Mouse (Mus musculus): ENCODE measurements around the gene Chst15. TPM values are rescaled to one million over a fixed set of nuclear protein-coding genes. Genes with fewer than 3 reads are reported as not detected.
A peak's percentile ranks its signal among the peaks of the same experiment; 100 is the strongest.

Chst15 gene
- polyA plus RNA-seq, 1 experiment from 2014 or later, result 13.1 TPM

DNA sequence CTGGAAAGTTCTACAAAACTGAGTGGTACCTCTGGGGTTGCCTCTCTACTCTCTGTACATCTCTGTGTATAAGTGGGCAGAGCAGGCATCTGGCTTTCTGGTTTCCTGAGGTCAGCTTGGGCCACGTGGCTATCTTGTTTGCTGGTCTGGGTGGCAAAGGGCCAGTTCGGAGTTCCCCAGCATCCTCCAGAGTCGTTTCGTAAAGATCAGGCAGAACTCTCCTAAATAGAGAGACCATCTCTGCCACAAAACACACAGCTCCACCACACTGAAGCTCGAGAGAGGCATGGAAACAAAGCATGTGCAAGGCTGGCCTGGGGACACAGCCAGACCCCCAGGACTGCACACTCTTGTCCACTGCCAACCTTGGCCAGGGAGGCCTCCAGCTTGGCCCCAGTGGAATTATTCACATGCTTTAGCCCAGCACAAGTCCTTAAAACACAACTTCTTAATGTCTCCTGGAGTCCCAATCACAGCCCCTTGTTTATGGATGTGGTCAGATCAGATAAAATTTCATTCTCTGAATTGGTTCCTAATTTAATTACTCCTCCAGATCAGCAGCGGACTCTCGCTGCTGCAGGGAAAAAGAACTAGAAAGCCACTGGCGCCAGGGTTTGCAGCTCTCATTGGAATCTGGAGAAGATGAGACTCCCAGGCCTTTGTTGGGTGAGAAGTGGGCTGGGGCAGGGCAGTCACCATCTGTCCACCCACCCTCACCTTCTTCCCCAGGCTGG, 14.4 kb downstream of the Chst15 start:
- H3K9me3 ChIP-seq (ENCODE audit: control insufficient read depth, low read length), result no peaks in the 10 kb centered on the region
- no peak overlapping the region for H3K9ac ChIP-seq (ENCODE audit: low read length)
- H3K27ac ChIP-seq (ENCODE audit: low read depth, low read length), result no peak overlapping the region
- H3K36me3 ChIP-seq (ENCODE audit: control insufficient read depth, insufficient read depth, low read length), result no peaks in the 10 kb centered on the region
- no peak overlapping the region for H3K4me2 ChIP-seq (ENCODE audit: low read depth, low read length, severe bottlenecking)
- DNase-seq (ENCODE audit: low spot score) (no peak), ATAC-seq (replicated peaks; ENCODE audit: low FRiP score) (no peak)
- no peak overlapping the region for H3K4me3 ChIP-seq (ENCODE audit: low read depth, low read length)
- H3K4me1 ChIP-seq (replicated peaks; ENCODE audit: control insufficient read depth, insufficient read depth, low read length), result no peaks in the 10 kb centered on the region
- no peaks in the 10 kb centered on the region for H3K27me3 ChIP-seq (ENCODE audit: control insufficient read depth, insufficient read depth, low read length)
- WGBS, result 84% methylated on average over 8 of the region's 8 CpGs

DNA sequence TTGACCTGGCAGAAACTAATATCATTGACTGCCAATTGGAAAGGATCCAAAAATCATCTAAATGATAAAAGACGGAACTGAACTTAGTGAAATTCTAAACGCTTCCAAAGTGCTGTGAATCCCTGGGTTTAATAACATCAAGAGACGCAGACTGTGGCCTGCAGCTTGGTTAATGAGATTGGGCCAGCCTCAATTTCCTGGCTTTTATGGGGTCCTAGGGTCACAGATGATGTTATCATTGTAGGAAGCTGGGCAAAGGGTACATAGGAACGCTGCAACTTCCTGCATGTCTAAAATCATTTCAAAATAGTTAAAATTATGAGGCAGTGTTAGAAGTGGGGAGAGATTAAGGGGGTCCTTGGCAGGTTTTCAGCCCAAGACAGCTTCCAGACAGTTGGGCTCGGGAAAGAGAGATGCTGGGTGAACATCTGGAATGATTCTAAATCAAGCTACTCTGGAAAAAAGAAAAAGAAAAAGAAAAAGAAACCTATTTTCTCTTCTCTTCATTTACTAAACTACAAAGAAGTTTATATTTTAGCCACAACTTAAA, 17.3 kb downstream of the Chst15 start:
- no peak overlapping the region for H3K4me2 ChIP-seq (ENCODE audit: low read depth, low read length, severe bottlenecking)
- H3K27ac ChIP-seq (ENCODE audit: low read depth, low read length), result no peak overlapping the region
- no peak overlapping the region for H3K4me3 ChIP-seq (ENCODE audit: low read depth, low read length)
- no peak overlapping the region for H3K9ac ChIP-seq (ENCODE audit: low read length)
- 80% methylated on average over 5 of the region's 5 CpGs for WGBS
- no peaks in the 10 kb centered on the region for H3K36me3 ChIP-seq (ENCODE audit: control insufficient read depth, insufficient read depth, low read length)
- ATAC-seq (replicated peaks; ENCODE audit: low FRiP score) (no peak), DNase-seq (ENCODE audit: low spot score) (no peak)
- H3K27me3 ChIP-seq (ENCODE audit: control insufficient read depth, insufficient read depth, low read length), result no peaks in the 10 kb centered on the region
- no peaks in the 10 kb centered on the region for H3K9me3 ChIP-seq (ENCODE audit: control insufficient read depth, low read length)
- no peaks in the 10 kb centered on the region for H3K4me1 ChIP-seq (replicated peaks; ENCODE audit: control insufficient read depth, insufficient read depth, low read length)

DNA sequence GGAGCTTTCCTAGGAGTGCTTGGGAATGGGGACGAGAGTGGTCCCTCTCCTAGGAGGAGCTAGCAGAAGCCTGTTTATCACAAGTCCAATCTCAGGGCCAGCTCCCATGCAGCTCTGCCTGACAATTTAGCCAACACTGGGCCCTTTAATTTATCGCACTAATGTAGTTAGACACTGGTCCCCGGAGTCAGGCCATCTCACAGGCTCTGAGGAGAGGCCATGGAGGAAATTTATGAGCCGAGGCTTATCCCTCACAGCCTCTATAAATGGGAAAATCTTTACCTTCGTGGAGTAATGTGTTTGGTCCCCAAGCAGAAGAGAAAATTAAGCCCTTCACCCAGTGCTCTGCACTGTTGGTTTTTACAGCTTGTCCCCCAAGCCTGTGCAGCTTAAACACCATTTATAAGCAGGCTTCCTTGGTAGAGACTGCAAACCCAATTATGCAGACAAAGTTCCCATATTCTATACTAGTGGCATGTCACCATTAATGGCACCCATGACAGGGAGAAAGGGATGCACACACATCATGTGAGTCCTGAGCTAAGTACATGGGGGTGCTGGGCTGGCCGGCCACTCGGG, 18.5 kb downstream of the Chst15 start:
- no peak overlapping the region for H3K4me3 ChIP-seq (ENCODE audit: low read depth, low read length)
- no peaks in the 10 kb centered on the region for H3K9me3 ChIP-seq (ENCODE audit: control insufficient read depth, low read length)
- DNase-seq (ENCODE audit: low spot score), result no peak
- no peaks in the 10 kb centered on the region for H3K36me3 ChIP-seq (ENCODE audit: control insufficient read depth, insufficient read depth, low read length)
- no peaks in the 10 kb centered on the region for H3K27me3 ChIP-seq (ENCODE audit: control insufficient read depth, insufficient read depth, low read length)
- H3K9ac ChIP-seq (ENCODE audit: low read length), result no peak overlapping the region
- no peak overlapping the region for H3K4me2 ChIP-seq (ENCODE audit: low read depth, low read length, severe bottlenecking)
- ATAC-seq (replicated peaks; ENCODE audit: low FRiP score), result no peak
- WGBS, result 87% methylated on average over 7 of the region's 7 CpGs
- no peaks in the 10 kb centered on the region for H3K4me1 ChIP-seq (replicated peaks; ENCODE audit: control insufficient read depth, insufficient read depth, low read length)
- no peak overlapping the region for H3K27ac ChIP-seq (ENCODE audit: low read depth, low read length)

DNA sequence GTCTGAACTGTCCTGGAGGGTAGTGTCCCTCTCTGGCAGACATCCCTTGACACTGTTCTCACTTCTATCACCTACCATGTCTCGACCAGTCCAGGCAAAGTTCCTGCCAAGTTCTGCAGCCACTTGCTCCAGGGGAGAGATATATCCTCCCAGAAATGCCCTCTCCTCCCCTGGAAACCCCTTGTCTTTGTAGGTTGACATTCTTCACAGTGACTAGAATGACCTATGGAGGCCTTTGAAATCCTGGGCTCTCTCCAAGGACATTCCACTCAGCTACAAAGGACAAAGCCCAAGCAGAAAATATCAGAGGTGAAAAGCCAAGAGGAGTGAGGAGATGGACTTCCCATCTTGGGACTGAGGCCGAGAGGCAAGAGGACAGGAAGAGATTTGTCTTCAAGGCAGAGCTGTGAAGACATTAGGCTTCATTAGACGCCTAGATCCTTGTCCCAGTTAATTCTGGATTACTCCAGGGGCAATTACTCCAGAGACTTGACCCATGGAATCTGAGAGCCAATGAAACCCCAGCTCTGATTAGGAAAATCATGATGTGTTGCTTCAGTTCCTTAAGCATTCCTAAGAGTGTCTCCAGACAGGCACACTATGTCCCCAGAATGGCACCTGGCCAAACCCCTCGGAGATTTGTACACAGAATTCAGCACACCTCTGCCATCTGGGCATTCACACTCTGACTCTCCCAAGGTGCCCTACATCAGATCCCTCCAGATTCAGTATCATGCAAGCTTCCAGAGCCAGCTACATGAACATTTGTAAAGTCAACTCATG, 20.2 kb downstream of the Chst15 start:
- no peaks in the 10 kb centered on the region for H3K36me3 ChIP-seq (ENCODE audit: control insufficient read depth, insufficient read depth, low read length)
- H3K27ac ChIP-seq (ENCODE audit: low read depth, low read length), result no peak overlapping the region
- no peaks in the 10 kb centered on the region for H3K27me3 ChIP-seq (ENCODE audit: control insufficient read depth, insufficient read depth, low read length)
- no peak overlapping the region for H3K4me2 ChIP-seq (ENCODE audit: low read depth, low read length, severe bottlenecking)
- DNase-seq (ENCODE audit: low spot score) (no peak), ATAC-seq (replicated peaks; ENCODE audit: low FRiP score) (no peak)
- H3K9ac ChIP-seq (ENCODE audit: low read length), result no peak overlapping the region
- no peak overlapping the region for H3K4me3 ChIP-seq (ENCODE audit: low read depth, low read length)
- H3K9me3 ChIP-seq (ENCODE audit: control insufficient read depth, low read length), result no peaks in the 10 kb centered on the region
- H3K4me1 ChIP-seq (replicated peaks; ENCODE audit: control insufficient read depth, insufficient read depth, low read length), result no peaks in the 10 kb centered on the region
- WGBS, result 84% methylated on average over 4 of the region's 4 CpGs

DNA sequence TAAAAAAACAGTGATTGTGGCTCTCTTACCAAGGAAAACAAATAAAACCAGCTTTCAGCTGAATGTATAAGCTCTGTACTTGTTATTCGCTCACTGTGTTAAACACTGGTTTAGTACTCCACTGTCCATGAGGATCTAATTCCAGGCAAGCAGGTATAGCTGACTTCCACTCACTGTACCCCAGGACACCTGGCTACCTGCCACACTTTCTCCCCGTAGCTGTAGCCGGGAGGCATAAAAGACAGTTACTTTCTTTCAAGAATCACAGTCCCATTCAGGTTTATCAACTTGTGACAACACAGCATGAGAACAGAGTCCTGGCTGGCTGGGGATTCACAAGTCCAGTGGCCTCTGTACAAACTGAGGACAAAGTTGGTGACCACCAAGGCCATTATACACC, 20.9 kb downstream of the Chst15 start:
- Histone ChIP-seq H3K9ac (ENCODE audit: low read length) (no peak overlapping the region), H3K4me1 (replicated peaks; ENCODE audit: control insufficient read depth, insufficient read depth, low read length) (no peaks in the 10 kb centered on the region), H3K9me3 (ENCODE audit: control insufficient read depth, low read length) (no peaks in the 10 kb centered on the region), H3K36me3 (ENCODE audit: control insufficient read depth, insufficient read depth, low read length) (no peaks in the 10 kb centered on the region), H3K27me3 (ENCODE audit: control insufficient read depth, insufficient read depth, low read length) (no peaks in the 10 kb centered on the region), H3K27ac (ENCODE audit: low read depth, low read length) (no peak overlapping the region), H3K4me2 (ENCODE audit: low read depth, low read length, severe bottlenecking) (no peak overlapping the region), H3K4me3 (ENCODE audit: low read depth, low read length) (no peak overlapping the region)
- 79% methylated on average over 3 of the region's 3 CpGs for WGBS
- no peak for DNase-seq (ENCODE audit: low spot score)
- no peak for ATAC-seq (replicated peaks; ENCODE audit: low FRiP score)

DNA sequence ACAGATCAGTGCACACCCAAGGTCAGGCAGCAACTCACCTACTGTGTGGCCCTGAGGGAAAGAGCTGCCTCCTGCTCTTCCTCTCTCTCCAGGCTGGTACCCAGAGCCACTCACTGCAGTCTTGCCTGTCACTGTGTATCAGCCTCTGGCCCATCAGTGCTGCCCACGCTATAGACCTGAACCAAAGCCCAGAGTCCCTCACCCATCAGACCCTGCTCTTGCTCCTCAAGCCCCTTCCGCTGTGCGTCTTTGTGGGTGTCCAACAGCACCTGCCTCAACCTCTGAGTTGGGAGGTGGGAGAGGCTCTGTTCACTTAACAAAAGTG, 29.7 kb downstream of the Chst15 start:
- no peaks in the 10 kb centered on the region for H3K9me3 ChIP-seq (ENCODE audit: control insufficient read depth, low read length)
- H3K27ac ChIP-seq (ENCODE audit: low read depth, low read length), result no peak overlapping the region
- WGBS, result 87% methylated on average over 3 of the region's 3 CpGs
- H3K4me3 ChIP-seq (ENCODE audit: low read depth, low read length), result no peak overlapping the region
- peaks cover 20% of the 10 kb centered on the region for H3K4me1 ChIP-seq (replicated peaks; ENCODE audit: control insufficient read depth, insufficient read depth, low read length)
- no peak overlapping the region for H3K4me2 ChIP-seq (ENCODE audit: low read depth, low read length, severe bottlenecking)
- H3K9ac ChIP-seq (ENCODE audit: low read length), result no peak overlapping the region
- ATAC-seq (replicated peaks; ENCODE audit: low FRiP score) (no peak; the same call in 1 of the 2 replicates), DNase-seq (ENCODE audit: low spot score) (no peak)
- H3K27me3 ChIP-seq (ENCODE audit: control insufficient read depth, insufficient read depth, low read length), result no peaks in the 10 kb centered on the region
- no peaks in the 10 kb centered on the region for H3K36me3 ChIP-seq (ENCODE audit: control insufficient read depth, insufficient read depth, low read length)

DNA sequence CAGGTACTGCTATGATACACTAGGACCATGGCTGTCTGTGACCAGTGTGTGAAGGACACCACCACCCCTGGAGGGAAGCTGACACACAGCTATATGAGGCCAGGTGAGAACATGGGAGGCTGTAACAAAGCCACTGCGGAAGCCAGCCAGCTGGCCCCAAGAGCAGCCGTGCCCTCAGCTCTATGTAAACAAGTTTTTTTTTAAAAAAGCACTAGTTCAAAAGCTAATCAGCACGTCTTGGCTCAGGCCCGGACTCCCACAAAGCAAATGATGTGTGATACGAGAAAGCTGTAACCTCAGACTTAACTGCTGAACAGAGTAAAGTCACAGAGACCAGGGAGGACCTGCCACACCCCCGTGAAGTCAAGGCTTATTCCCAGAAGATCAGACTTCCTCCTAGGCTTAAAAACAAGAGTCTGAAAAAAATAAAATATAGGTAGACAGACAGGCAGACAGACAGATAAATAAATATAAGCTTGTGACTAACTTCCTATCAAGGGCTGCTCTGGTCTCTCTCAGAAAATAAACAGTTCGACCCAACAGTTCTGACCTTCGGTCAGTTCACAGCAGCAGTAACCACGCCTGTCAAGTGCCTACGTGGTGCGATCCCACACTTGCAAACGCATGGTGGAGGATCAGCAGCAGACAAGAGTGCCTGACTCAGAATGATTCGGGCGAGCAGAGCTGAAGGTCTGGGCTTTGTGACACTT, 30.2 kb downstream of the Chst15 start:
- no peak overlapping the region for H3K4me3 ChIP-seq (ENCODE audit: low read depth, low read length)
- no peak overlapping the region for H3K27ac ChIP-seq (ENCODE audit: low read depth, low read length)
- no peak overlapping the region for H3K4me2 ChIP-seq (ENCODE audit: low read depth, low read length, severe bottlenecking)
- H3K36me3 ChIP-seq (ENCODE audit: control insufficient read depth, insufficient read depth, low read length), result no peaks in the 10 kb centered on the region
- H3K9me3 ChIP-seq (ENCODE audit: control insufficient read depth, low read length), result no peaks in the 10 kb centered on the region
- no peaks in the 10 kb centered on the region for H3K27me3 ChIP-seq (ENCODE audit: control insufficient read depth, insufficient read depth, low read length)
- no peak overlapping the region for H3K9ac ChIP-seq (ENCODE audit: low read length)
- WGBS, result 59% methylated on average over 14 of the region's 14 CpGs
- no peak for ATAC-seq (replicated peaks; ENCODE audit: low FRiP score)
- H3K4me1 ChIP-seq (replicated peaks; ENCODE audit: control insufficient read depth, insufficient read depth, low read length), result peaks cover 20% of the 10 kb centered on the region
- no peak for DNase-seq (ENCODE audit: low spot score)

DNA sequence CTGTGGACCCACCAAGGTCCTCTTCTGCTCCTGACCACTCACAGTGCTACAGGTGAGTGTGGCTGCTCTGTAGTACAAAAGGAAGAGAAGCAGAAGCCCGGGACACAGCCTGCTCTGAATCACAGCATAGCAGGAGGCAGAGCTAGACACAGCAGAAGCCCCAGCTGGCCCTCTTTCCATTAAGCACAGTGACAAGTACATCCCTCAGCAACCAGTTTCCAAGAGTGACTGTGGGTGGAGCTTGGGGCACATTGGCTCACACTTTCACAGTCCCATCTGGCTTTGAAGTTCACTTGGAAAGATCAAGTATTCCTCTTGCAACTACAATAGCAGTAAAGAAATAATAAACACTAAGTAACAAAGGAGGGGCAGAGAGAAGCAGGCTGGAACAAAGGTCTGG, 32.2 kb downstream of the Chst15 start:
- peak; percentile 59; the same call in 1 of the 2 replicates for ATAC-seq (replicated peaks; ENCODE audit: low FRiP score)
- peak overlapping the region; percentile 60 for H3K27ac ChIP-seq (ENCODE audit: low read depth, low read length)
- no peaks in the 10 kb centered on the region for H3K27me3 ChIP-seq (ENCODE audit: control insufficient read depth, insufficient read depth, low read length)
- H3K4me3 ChIP-seq (ENCODE audit: low read depth, low read length), result no peak overlapping the region
- H3K9ac ChIP-seq (ENCODE audit: low read length), result no peak overlapping the region
- H3K4me1 ChIP-seq (replicated peaks; ENCODE audit: control insufficient read depth, insufficient read depth, low read length), result peaks cover 20% of the 10 kb centered on the region
- H3K36me3 ChIP-seq (ENCODE audit: control insufficient read depth, insufficient read depth, low read length), result no peaks in the 10 kb centered on the region
- 22% methylated on average over 1 of the region's 1 CpGs for WGBS
- DNase-seq (ENCODE audit: low spot score), result no peak
- no peak overlapping the region for H3K4me2 ChIP-seq (ENCODE audit: low read depth, low read length, severe bottlenecking)
- H3K9me3 ChIP-seq (ENCODE audit: control insufficient read depth, low read length), result no peaks in the 10 kb centered on the region
